Mouse (Mus musculus) embryonic fibroblast, embryonic 13.5 days (primary cell): ENCODE data around the gene Gpbar1. TPM values are rescaled to one million over a fixed set of nuclear protein-coding genes. Genes with fewer than 3 reads are reported as not detected.

Source experiments
- H3K27ac ChIP-seq: 2 replicates; pipeline ENCODE4 v1.5.1; 2012; ENCODE audit warnings: low read length, control low read depth, inconsistent platforms; ENCODE audit not compliant: insufficient read depth
- H3K4me1 ChIP-seq: 2 replicates; pipeline ENCODE4 v1.6.1; 2011; ENCODE audit warnings: low read length; ENCODE audit not compliant: control insufficient read depth, insufficient read depth
- H3K4me3 ChIP-seq: 2 replicates; pipeline ENCODE4 v1.5.1; 2011; ENCODE audit warnings: mild to moderate bottlenecking, control low read depth, low read length; ENCODE audit not compliant: insufficient read depth
- CTCF ChIP-seq: IDR thresholded peaks from 2 replicates; pipeline ENCODE4 v1.5.1; 2011; ENCODE audit warnings: mild to moderate bottlenecking, control low read depth, low read length, moderate library complexity, borderline replicate concordance; ENCODE audit not compliant: insufficient read depth
- POLR2A ChIP-seq: IDR thresholded peaks from 2 replicates; pipeline ENCODE4 v1.6.1; 2011; ENCODE audit warnings: low read depth, mild to moderate bottlenecking, control low read depth, low read length, moderate library complexity
- polyA plus RNA-seq: library from polyadenylated mRNA; stranded (reverse); fragments of >200 nt; gene quantifications from 2 replicates; pipeline ENCODE4 v1.2.4, GENCODE M21; 2011; ENCODE audit warnings: low read depth; ENCODE audit not compliant: missing spikeins, insufficient read length

Gpbar1 gene
- 0.92 and 1.3 TPM in 2 replicates for polyA plus RNA-seq

- Histone ChIP-seq H3K27ac (no peak within 1 kb of the TSS), H3K4me1 (peaks cover 4% of the 10 kb centered on the region; the same call in 1 of the 2 replicates), H3K4me3 (no peak within 1 kb of the TSS)
- no peak for TF ChIP-seq POLR2A
- no peak for TF ChIP-seq CTCF
Observed at GRCm38 (mm10) chr1:74278538-74278937, at the start of gene Gpbar1. Gpbar1 (plus strand) TSS chr1:74278550.

- H3K4me3 ChIP-seq: no peak overlapping the region
- no peaks in the 10 kb centered on the region for H3K4me1 ChIP-seq
- no peak for TF ChIP-seq CTCF
- TF ChIP-seq POLR2A: no peak
- H3K27ac ChIP-seq: no peak overlapping the region
Observed at GRCm38 (mm10) chr1:74229942-74230341, 48.4 kb upstream of the Gpbar1 start.

GRCm38 (mm10) chr1:74230992-74231391, 47.4 kb upstream of the Gpbar1 start:
- no peaks in the 10 kb centered on the region for H3K4me1 ChIP-seq
- no peak overlapping the region for H3K27ac ChIP-seq
- H3K4me3 ChIP-seq: no peak overlapping the region
- no peak for TF ChIP-seq CTCF
- TF ChIP-seq POLR2A: no peak

- Histone ChIP-seq H3K4me1 (peaks cover 9% of the 10 kb centered on the region; the same call in 1 of the 2 replicates), H3K4me3 (peak within 1 kb of the TSS; percentile 98), H3K27ac (peak within 1 kb of the TSS; percentile 77)
- TF ChIP-seq CTCF: no peak
- peak; percentile 95 for TF ChIP-seq POLR2A
Observed at GRCm38 (mm10) chr1:74235938-74236589, 42.3 kb upstream of the Gpbar1 start, which contains the start of gene Arpc2. Arpc2 (plus strand) TSS chr1:74236084.

GRCm38 (mm10) chr1:74236590-74237317, 41.6 kb upstream of the Gpbar1 start:
- Histone ChIP-seq H3K27ac (peak overlapping the region; percentile 77), H3K4me1 (peaks cover 11% of the 10 kb centered on the region; the same call in 1 of the 2 replicates), H3K4me3 (peak overlapping the region; percentile 98)
- no peak; the same call in 1 of the 2 replicates for TF ChIP-seq POLR2A
- TF ChIP-seq CTCF: no peak

GRCm38 (mm10) chr1:74237671-74238070, 40.7 kb upstream of the Gpbar1 start:
- Histone ChIP-seq H3K27ac (peak overlapping the region; percentile 77; the same call in 1 of the 2 replicates), H3K4me1 (peaks cover 11% of the 10 kb centered on the region; the same call in 1 of the 2 replicates)

GRCm38 (mm10) chr1:74238136-74238535, 40.2 kb upstream of the Gpbar1 start:
- TF ChIP-seq POLR2A: no peak
- no peak for TF ChIP-seq CTCF
- Histone ChIP-seq H3K4me3 (peak overlapping the region; percentile 98), H3K4me1 (peaks cover 11% of the 10 kb centered on the region; the same call in 1 of the 2 replicates), H3K27ac (peak overlapping the region; percentile 77; the same call in 1 of the 2 replicates)

More at GRCm38 (mm10) chr1:74237671-74238070, 40.7 kb upstream of the Gpbar1 start:
- no peak for TF ChIP-seq POLR2A
- no peak for TF ChIP-seq CTCF
- H3K4me3 ChIP-seq: peak overlapping the region; percentile 98

GRCm38 (mm10) chr1:74239162-74239561, 39.2 kb upstream of the Gpbar1 start:
- TF ChIP-seq POLR2A (no peak), CTCF (no peak)
- Histone ChIP-seq H3K4me1 (peaks cover 11% of the 10 kb centered on the region; the same call in 1 of the 2 replicates), H3K4me3 (peak overlapping the region; percentile 15), H3K27ac (0 out of 2 replicates have a peak overlapping the region, but pooled peaks have one; percentile 2)

- TF ChIP-seq CTCF (no peak), POLR2A (no peak)
- peaks cover 11% of the 10 kb centered on the region; the same call in 1 of the 2 replicates for H3K4me1 ChIP-seq
- peak overlapping the region; percentile 15; the same call in 1 of the 2 replicates for H3K4me3 ChIP-seq
- 0 out of 2 replicates have a peak overlapping the region, but pooled peaks have one; percentile 2 for H3K27ac ChIP-seq
Observed at GRCm38 (mm10) chr1:74239618-74240017, 38.7 kb upstream of the Gpbar1 start.
